Mouse (Mus musculus): Measurements from ENCODE around the gene Uqcc2.

DNA sequence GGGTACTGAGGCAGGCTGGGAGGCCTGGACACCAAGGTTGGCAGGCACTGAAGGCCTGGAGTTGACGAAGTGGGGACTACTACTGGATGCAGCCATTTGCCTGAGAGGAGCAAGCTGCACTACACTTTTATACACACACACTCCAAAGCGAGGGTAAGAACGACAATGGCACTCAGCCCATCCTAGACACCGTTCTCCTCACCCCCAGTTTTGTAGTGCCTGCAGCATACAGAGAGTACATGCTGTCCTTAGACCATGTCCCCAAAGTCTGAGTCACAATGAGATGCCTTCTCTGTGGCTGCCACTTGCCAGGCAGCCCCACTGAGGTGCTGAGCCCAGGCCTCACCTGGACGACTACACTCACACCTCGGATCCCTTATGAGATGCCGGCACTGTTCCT, 3.9 kb downstream of the Uqcc2 start:
- TF ChIP-seq CEBPB (IDR thresholded peaks at IDR 0.05; ENCODE audit: insufficient read depth, poor library complexity, severe bottlenecking) (no peak), USF1 (IDR thresholded peaks at IDR 0.05; ENCODE audit: low read depth) (no peak), POLR2A (IDR thresholded peaks at IDR 0.05; ENCODE audit: insufficient read length, low read depth) (no peak), E2F4 (IDR thresholded peaks at IDR 0.05; ENCODE audit: insufficient read depth) (no peak), MYOD1 (IDR thresholded peaks at IDR 0.05; ENCODE audit: control insufficient read depth in 1 of 3, insufficient read length in 2 of 3, low read depth in 2 of 3) (no peak)
